Mouse (Mus musculus) cortical plate, adult 2 months (tissue): ENCODE data around the gene Pdss2. TPM values are rescaled to one million over a fixed set of nuclear protein-coding genes. Genes with fewer than 3 reads are reported as not detected.

Experiments used
- H3K27ac ChIP-seq: fragments of 200-500 bp; 2 replicates; pipeline ENCODE4 v1.5.1; 2012; ENCODE audit warnings: low read length, control low read depth, inconsistent platforms; ENCODE audit not compliant: insufficient read depth
- H3K4me1 ChIP-seq: fragments of 200-500 bp; 2 replicates; pipeline ENCODE4 v1.6.1; 2011; ENCODE audit warnings: low read length; ENCODE audit not compliant: control insufficient read depth, insufficient read depth
- H3K4me3 ChIP-seq: fragments of 200-500 bp; 2 replicates; pipeline ENCODE4 v1.5.1; 2011; ENCODE audit warnings: mild to moderate bottlenecking, low read length, control low read depth; ENCODE audit not compliant: insufficient read depth
- CTCF ChIP-seq: fragments of 200-500 bp; IDR thresholded peaks from 2 replicates; pipeline ENCODE4 v1.5.1; 2011; ENCODE audit warnings: mild to moderate bottlenecking, control low read depth, low read length; ENCODE audit not compliant: insufficient read depth; ENCODE audit errors: extremely low read depth
- POLR2A ChIP-seq: fragments of 200-500 bp; IDR thresholded peaks from 2 replicates; pipeline ENCODE4 v1.6.1; 2011; ENCODE audit warnings: mild to moderate bottlenecking, low read length, control low read depth; ENCODE audit not compliant: insufficient read depth; ENCODE audit errors: extremely low read depth
- polyA plus RNA-seq: library from polyadenylated mRNA; depleted of rRNA; stranded (reverse); fragments of >200 nt; gene quantifications from 2 replicates; pipeline ENCODE4 v1.2.3, GENCODE M21; 2012

The Pdss2 gene
- polyA plus RNA-seq, 1 experiment, result 12.1 TPM

GRCm38 (mm10) chr10:43468293-43468692 lies 247.0 kb downstream of the Pdss2 start:
- no peaks in the 10 kb centered on the region for H3K4me1 ChIP-seq

GRCm38 (mm10) chr10:43475376-43475775 lies 254.1 kb downstream of the Pdss2 start:
- Histone ChIP-seq H3K4me1 (peaks cover 4% of the 10 kb centered on the region; the same call in 1 of the 2 replicates), H3K27ac (no peak overlapping the region), H3K4me3 (no peak overlapping the region)
- TF ChIP-seq CTCF (peak; percentile 43), POLR2A (no peak)

More at GRCm38 (mm10) chr10:43468293-43468692, 247.0 kb downstream of the Pdss2 start:
- TF ChIP-seq CTCF (no peak), POLR2A (no peak)
- Histone ChIP-seq H3K4me3 (no peak overlapping the region), H3K27ac (no peak overlapping the region)

DNA sequence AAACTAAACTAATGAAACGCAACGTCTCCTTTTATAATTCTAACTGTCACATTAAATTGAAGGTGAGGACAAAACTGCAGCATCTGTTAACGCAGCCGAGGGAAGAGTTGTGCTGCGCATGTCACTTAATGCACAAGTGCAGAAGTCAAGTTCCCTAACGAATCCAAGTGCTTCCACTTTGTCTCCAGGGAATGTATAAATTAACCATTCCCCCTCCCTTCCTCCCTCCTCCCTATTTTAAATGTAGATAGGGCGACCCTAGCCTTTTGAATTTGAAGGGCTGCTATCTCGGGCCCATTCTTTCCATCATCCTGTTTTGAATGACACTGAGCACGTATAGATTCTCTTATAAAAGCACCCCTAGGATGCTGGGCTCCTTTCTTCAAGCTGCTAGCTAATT lies 256.2 kb downstream of the Pdss2 start:
- H3K4me1 ChIP-seq, result peaks cover 4% of the 10 kb centered on the region; the same call in 1 of the 2 replicates
- peak overlapping the region; percentile 53 for H3K4me3 ChIP-seq
- no peak overlapping the region for H3K27ac ChIP-seq
- TF ChIP-seq POLR2A (no peak), CTCF (no peak)

DNA sequence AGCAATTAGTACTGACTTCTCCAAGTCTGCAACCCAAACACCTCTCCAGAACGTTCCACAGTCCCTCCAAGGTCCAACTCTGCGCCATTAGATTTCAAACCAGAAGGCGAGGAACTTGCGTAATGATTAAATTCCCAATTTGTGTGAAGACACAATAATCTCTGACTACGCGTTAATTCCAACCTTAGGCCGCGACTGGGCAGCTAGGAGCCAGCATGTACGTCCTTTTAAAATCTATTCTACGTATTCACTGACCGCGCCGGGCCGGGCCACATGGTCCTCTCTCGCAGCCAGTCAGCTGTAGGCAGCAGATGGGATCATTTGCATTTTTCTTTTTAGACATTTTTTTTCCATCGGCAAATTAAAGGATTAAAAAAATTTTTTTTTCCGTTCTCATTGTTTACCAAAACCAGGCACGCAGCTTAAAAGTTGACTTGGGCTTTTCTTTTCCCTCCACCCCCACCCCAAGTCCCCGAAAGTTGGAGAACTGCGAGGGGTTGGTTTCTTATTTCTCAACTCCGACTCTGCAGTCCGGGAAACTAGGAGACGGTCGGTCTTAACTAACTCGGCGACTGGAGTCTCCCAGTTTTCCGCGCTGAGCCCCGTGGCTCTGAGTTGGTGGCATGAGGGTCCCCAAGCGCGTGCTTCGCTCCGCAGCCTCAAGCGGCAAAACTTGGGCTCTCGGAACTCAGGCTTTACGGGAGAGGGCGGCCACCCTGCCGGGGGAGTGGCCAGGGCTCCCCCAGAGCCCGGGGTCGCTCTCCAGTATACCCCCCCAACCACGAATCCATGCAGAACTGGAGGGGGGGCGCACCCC lies 256.8 kb downstream of the Pdss2 start:
- Histone ChIP-seq H3K4me1 (peaks cover 4% of the 10 kb centered on the region; the same call in 1 of the 2 replicates), H3K27ac (peak overlapping the region; percentile 18; the same call in 1 of the 2 replicates), H3K4me3 (peak overlapping the region; percentile 53)
- 0 out of 2 replicates have a peak, but pooled peaks have one; percentile 20 for TF ChIP-seq POLR2A
- no peak for TF ChIP-seq CTCF

GRCm38 (mm10) chr10:43478751-43479435 lies 257.6 kb downstream of the Pdss2 start, which contains the start of gene Bend3:
TSS of gene Bend3 (plus strand) at chr10:43478831.
- TF ChIP-seq POLR2A, result no peak
- TF ChIP-seq CTCF, result no peak
- Histone ChIP-seq H3K4me1 (peaks cover 4% of the 10 kb centered on the region; the same call in 1 of the 2 replicates), H3K27ac (peak within 1 kb of the TSS; percentile 70), H3K4me3 (peak within 1 kb of the TSS; percentile 53)

DNA sequence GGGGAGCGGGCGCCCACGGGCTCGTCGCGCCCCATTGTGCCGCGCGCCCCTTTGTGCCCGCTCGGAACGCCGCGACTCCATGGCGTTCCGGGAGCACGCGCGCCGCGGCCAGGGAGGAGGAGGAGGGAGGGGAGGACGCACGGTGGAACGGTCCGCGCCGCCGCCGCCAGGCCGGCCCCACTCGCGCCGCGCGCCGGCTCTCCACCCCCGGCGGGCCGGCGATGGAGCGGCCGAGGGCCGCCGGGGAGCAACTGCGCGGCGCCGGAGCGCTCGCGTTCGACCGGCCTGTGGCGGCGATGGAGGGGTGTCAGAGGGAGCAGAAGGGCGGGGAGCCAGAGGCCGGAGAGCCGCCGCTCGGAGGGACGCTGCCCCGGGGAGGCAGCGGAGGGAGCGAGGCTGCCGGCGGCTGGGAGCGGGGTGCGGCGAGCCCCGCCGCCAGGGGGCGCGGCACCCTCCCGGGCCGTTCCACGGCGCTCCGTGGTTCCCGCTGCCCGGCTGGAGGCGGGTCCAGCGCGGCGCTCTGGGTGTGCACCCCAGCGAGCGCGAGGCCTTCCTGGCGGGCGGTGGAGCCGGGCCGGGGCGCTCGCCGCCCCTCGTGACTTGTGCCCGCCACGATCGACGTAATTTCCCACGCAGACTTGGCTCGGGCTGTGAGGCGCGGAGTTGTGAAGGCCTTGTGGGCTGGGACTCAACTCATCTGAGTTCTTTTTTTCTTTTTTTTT lies 258.3 kb downstream of the Pdss2 start:
- TF ChIP-seq POLR2A (no peak), CTCF (no peak)
- Histone ChIP-seq H3K4me3 (peak overlapping the region; percentile 53), H3K4me1 (peaks cover 4% of the 10 kb centered on the region; the same call in 1 of the 2 replicates), H3K27ac (peak overlapping the region; percentile 70)

DNA sequence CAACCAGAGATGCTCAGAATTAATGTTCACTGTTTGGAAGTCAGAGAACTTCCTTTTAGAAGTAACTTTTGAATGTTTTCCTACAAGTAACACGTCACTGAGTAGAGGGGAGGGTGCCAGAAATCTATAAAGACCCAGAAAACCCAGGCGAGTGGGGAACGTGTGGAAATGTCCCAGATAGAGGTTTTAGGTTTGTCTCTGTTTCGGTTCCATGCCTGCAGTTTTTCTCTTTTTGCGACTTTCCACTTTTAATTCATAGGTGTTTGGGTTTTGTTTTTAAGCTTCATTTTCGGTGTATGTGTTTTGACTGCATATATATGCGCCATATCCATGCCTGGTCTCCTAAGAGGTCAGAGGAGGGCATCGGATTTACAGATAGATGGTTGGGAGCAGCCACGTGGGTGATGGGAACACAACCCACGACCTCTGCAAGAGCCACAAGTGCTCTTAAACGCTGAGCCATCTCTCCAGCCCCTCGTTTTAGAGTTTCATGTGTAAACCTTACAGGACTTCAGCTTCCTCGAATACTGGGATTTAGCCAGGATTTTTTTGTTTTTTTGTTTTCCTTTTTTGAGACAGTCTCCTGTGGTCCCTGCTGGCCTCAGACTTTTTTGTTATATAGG lies 259.1 kb downstream of the Pdss2 start:
- TF ChIP-seq POLR2A, result no peak
- no peak for TF ChIP-seq CTCF
- H3K27ac ChIP-seq, result no peak overlapping the region
- peaks cover 2% of the 10 kb centered on the region; the same call in 1 of the 2 replicates for H3K4me1 ChIP-seq
- peak overlapping the region; percentile 53 for H3K4me3 ChIP-seq

DNA sequence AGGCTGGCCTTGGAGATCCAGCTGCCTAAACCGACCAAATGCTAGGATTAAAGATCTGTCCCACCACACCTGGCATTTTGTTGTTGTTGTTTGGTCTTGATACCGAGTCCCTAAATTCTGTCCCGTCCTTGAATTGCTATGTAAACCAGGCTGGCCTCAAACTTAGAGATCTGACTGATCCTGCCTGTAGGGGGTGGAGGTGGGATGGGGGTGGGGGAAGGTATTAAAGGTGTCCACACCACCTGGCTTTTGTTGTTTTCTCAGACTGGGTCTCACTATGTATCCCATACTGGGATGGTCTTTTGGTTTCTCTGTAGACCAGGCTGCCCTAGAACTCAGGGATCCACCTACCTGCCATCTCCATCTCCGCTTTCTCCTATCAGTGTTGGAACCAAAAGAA lies 259.9 kb downstream of the Pdss2 start:
- H3K4me3 ChIP-seq, result no peak overlapping the region
- no peak for TF ChIP-seq CTCF
- TF ChIP-seq POLR2A, result no peak
- H3K4me1 ChIP-seq, result peaks cover 2% of the 10 kb centered on the region; the same call in 1 of the 2 replicates
- H3K27ac ChIP-seq, result no peak overlapping the region

GRCm38 (mm10) chr10:43482021-43482420 lies 260.7 kb downstream of the Pdss2 start:
- H3K4me3 ChIP-seq, result no peak overlapping the region
- TF ChIP-seq POLR2A (no peak), CTCF (no peak)
- peaks cover 2% of the 10 kb centered on the region; the same call in 1 of the 2 replicates for H3K4me1 ChIP-seq
- no peak overlapping the region for H3K27ac ChIP-seq
